Mouse (Mus musculus) adrenal gland, postnatal 25 days (tissue): ENCODE measurements around the gene Ccl17. TPM values are rescaled to one million over a fixed set of nuclear protein-coding genes. Genes with fewer than 3 reads are reported as not detected.

Source experiments
- DNase-seq: peaks from one replicate; pipeline ENCODE4 v3.0.0; 2021; ENCODE audit warnings: mixed read lengths
- long read RNA-seq: library from polyadenylated mRNA; stranded (forward); transcript quantifications from one replicate; pipeline ENCODE4 v2.0.0, GENCODE M21; 2021
- total RNA-seq: library from RNA; stranded (reverse); gene quantifications from 2 replicates; pipeline ENCODE4 v1.2.3, GENCODE M21; 2021

Gene Ccl17
- total RNA-seq, result 0.70 TPM in 1 of 2 replicates, not detected in the other
- long read RNA-seq, result 0 reads

DNA sequence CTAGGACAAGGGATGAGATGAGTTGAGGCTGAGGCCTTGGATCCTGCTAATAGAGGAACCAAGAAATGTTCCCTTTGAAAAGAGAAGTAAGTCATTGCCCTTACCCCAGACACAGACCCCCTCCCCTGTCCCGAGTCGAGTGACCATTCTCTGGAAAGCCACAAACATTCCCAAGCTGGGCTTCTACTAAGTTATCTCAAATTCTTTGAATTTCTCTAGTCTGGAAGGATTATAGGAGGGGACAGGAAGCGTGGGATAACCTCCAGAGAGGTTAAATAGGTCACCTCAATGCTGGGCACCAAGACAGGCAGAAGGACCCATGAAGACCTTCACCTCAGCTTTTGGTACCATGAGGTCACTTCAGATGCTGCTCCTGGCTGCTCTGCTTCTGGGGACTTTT is at the start of gene Ccl17:
Gene Ccl17, plus strand, starts transcription at position 301 of the 400 bp plus-strand sequence.
- DNase-seq, result no peak

- DNase-seq, result no peak
Measured at GRCm38 (mm10) chr8:94767035-94767434, 43.2 kb upstream of the Ccl17 start.

GRCm38 (mm10) chr8:94770945-94771344 is 39.3 kb upstream of the Ccl17 start:
- peak; percentile 43 for DNase-seq

DNA sequence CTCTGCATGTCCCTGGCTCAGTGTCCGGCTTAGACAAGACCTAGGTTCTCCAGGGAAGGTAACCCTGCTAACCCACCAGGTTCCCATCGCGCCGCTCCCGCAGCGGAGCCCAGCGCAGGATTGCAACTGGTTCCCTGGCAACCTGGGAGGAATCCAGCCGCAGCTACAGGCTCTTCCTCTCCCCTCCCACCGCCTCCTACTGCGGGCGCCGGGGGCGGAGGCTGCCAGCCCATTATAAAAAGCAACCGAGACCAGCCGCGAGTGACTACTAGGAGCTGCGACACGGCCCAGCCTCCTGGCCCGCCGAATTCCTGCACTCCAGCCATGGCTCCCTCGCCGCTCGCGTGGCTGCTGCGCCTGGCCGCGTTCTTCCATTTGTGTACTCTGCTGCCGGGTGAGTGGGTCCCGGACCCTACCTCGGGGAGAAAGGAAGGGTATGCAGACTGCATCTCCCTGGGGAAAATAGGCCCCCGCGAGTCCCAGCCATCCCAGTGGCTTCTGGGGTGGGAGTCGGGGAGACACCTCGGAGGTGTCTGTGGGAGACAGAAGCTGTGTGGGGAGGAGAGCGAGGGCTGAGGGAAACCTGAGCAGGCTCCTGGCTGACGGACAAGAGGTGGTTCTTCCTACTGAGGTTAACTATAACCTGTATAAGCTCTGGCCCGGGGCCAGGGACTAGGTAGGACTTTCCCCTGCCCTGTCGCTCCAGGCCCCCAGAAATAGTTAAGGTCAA is 38.1 kb upstream of the Ccl17 start, which contains the start of gene Cx3cl1:
Gene Cx3cl1, plus strand, starts transcription at position 69 of the 730 bp plus-strand sequence.
- peak; percentile 87 for DNase-seq

DNA sequence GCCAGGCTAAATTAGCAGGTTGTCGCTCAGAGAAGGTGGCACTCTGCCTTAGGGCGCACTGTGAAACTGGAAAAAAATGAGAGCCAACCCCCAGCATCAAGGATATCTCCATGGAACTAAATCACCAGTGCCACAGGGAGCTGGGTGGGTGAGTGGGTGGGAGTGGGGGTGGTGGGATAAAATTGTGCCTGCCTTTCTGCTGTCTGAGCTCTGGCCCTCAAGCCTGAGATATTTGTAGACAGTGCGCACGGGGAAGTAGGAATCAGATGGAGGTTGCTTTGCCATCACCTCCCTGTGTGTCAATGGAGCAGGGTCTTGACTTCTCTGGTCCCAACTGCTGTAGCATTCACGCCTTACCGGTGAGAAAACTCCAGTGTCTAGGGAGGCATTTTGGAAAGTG is 37.2 kb upstream of the Ccl17 start:
- DNase-seq, result no peak

- DNase-seq, result no peak
Measured at GRCm38 (mm10) chr8:94773700-94774171, 36.5 kb upstream of the Ccl17 start.

- no peak for DNase-seq
Measured at GRCm38 (mm10) chr8:94774601-94775000, 35.7 kb upstream of the Ccl17 start.

GRCm38 (mm10) chr8:94776346-94776745 is 33.9 kb upstream of the Ccl17 start:
- no peak for DNase-seq

GRCm38 (mm10) chr8:94778036-94778435 is 32.2 kb upstream of the Ccl17 start:
- no peak for DNase-seq

DNA sequence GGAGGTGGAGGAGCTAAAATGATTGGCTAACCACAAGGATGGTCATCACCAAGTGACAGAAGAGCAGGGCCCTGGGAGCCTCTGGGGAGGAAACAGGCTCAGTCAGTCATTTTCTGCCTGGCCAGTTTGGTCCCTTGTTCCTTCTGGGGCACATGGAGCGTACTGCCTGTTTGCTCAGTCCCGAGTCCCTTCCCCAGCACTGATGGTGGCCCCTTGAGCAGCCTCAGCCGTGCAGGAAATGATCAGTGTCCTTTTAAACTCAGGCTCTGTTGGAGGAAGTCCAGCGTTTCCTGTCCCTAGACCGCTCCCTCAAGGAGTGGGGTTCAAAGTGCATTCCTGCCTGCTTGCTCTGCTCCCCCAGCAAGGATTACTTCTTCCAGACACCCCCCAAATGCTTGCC is 31.8 kb upstream of the Ccl17 start:
- no peak for DNase-seq

- no peak for DNase-seq
Measured at GRCm38 (mm10) chr8:94778895-94779533, 31.2 kb upstream of the Ccl17 start.

GRCm38 (mm10) chr8:94779534-94780294 is 30.5 kb upstream of the Ccl17 start:
- no peak for DNase-seq

DNA sequence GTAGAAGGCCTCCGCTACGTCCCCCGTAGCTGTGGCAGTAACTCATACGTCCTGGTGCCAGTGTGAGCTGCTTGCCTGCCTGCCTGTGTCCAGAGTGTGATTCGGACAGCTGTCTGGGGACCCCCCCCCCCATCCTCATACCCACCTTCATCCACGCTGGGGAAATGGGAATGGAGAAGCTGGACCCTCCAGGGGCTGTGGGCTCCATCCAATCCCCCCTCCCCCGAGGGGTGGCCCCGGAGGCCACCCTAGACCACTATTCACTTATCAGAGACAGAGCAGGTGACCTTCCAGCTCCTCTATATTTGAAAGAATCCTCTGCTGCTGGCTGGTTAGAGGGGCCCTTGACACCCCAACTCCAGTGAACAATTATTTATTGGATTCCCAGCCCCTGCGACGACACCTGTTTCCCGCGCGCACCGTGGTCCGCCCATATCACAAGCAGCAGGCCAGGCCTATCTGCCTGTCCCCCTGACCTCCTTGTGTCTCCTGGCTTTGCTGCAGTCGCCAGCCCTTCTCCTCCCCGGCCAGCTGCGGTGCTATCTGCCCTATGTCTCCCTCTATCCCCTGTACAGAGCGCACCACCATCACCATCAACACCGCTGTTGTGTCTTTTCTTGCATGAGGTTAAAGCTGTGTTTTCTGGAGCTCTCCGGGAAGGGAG is 29.6 kb upstream of the Ccl17 start:
- no peak for DNase-seq

GRCm38 (mm10) chr8:94781155-94781837 is 29.0 kb upstream of the Ccl17 start:
- DNase-seq, result no peak

DNA sequence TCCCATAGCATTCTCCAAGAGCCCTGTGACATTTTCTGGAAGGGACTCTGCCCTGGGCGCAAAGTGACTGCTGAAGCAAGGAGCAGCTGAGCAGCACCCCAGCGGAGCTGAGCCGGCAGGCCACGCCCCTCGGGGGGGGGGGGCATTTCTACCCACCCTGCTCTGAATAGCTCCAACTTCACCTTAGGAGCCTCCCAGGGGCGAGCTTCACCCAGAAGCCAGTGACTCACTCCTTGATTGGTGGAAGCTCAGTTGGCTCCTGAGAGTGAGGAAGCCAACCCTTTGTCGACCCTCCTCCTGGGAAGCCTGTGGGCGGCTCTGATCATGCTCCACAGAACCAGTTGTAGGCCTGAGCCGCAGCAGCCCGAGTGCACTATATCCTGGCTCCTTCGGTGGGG is 28.4 kb upstream of the Ccl17 start:
- no peak for DNase-seq

GRCm38 (mm10) chr8:94783890-94784289 is 26.4 kb upstream of the Ccl17 start:
- DNase-seq, result no peak

GRCm38 (mm10) chr8:94785247-94785985 is 24.8 kb upstream of the Ccl17 start:
- peak; percentile 46 for DNase-seq

GRCm38 (mm10) chr8:94785995-94786595 is 24.2 kb upstream of the Ccl17 start:
- DNase-seq, result no peak

GRCm38 (mm10) chr8:94787524-94788501 is 22.4 kb upstream of the Ccl17 start:
- DNase-seq, result peak; percentile 40
